Mouse (Mus musculus): ENCODE results near the gene Fbxo47. TPM values are rescaled to one million over a fixed set of nuclear protein-coding genes. Genes with fewer than 3 reads are reported as not detected.
A peak's percentile ranks its signal among the peaks of the same experiment; 100 is the strongest.
"Not testable (repeated sequence)": the region's sequence is repeated elsewhere in the genome, so short reads cannot be mapped to it uniquely, and the experiment has no call there.

The Fbxo47 gene
- polyA plus RNA-seq, 1 experiment from 2014 or later = 0.78 TPM

GRCm38 (mm10) chr11:97840135-97840490 lies 43.8 kb downstream of the Fbxo47 start:
- H3K27ac ChIP-seq (ENCODE audit: low read length) = peak overlapping the region; percentile 86
- H3K36me3 ChIP-seq (ENCODE audit: control insufficient read depth, insufficient read depth, low read length) = peaks cover 7% of the 10 kb centered on the region
- peak overlapping the region; percentile 67 for H3K4me2 ChIP-seq (ENCODE audit: low read length)
- H3K4me3 ChIP-seq (ENCODE audit: low read depth, low read length) = peak overlapping the region; percentile 49
- 68% methylated on average over 2 of the region's 2 CpGs for WGBS
- ATAC-seq = no peak
- H3K4me1 ChIP-seq (ENCODE audit: control insufficient read depth, insufficient read depth, low read length) = peaks cover 12% of the 10 kb centered on the region
- no peaks in the 10 kb centered on the region for H3K27me3 ChIP-seq (ENCODE audit: control insufficient read depth, insufficient read depth, low read depth, low read length)
- H3K9me3 ChIP-seq (replicated peaks; ENCODE audit: control insufficient read depth, low read length, poor library complexity, severe bottlenecking) = no peaks in the 10 kb centered on the region
- peak overlapping the region; percentile 65 for H3K9ac ChIP-seq (ENCODE audit: low read depth, low read length)

- Histone ChIP-seq H3K9me3 (replicated peaks; ENCODE audit: control insufficient read depth, low read length, poor library complexity, severe bottlenecking) (no peaks in the 10 kb centered on the region), H3K9ac (ENCODE audit: low read depth, low read length) (no peak overlapping the region), H3K27me3 (ENCODE audit: control insufficient read depth, insufficient read depth, low read depth, low read length) (no peaks in the 10 kb centered on the region), H3K36me3 (ENCODE audit: control insufficient read depth, insufficient read depth, low read length) (peaks cover 12% of the 10 kb centered on the region), H3K4me2 (ENCODE audit: low read length) (peak overlapping the region; percentile 67), H3K4me3 (ENCODE audit: low read depth, low read length) (no peak overlapping the region), H3K4me1 (ENCODE audit: control insufficient read depth, insufficient read depth, low read length) (peaks cover 12% of the 10 kb centered on the region), H3K27ac (ENCODE audit: low read length) (peak overlapping the region; percentile 86)
- no peak for ATAC-seq
- WGBS = 63% methylated on average over 11 of the region's 11 CpGs
Measured at GRCm38 (mm10) chr11:97839441-97840134, 44.4 kb downstream of the Fbxo47 start.

- no peak for ATAC-seq
- Histone ChIP-seq H3K4me1 (ENCODE audit: control insufficient read depth, insufficient read depth, low read length) (peaks cover 12% of the 10 kb centered on the region), H3K9ac (ENCODE audit: low read depth, low read length) (no peak overlapping the region), H3K27me3 (ENCODE audit: control insufficient read depth, insufficient read depth, low read depth, low read length) (no peaks in the 10 kb centered on the region), H3K4me2 (ENCODE audit: low read length) (no peak overlapping the region), H3K27ac (ENCODE audit: low read length) (no peak overlapping the region; the same call in 1 of the 2 replicates), H3K36me3 (ENCODE audit: control insufficient read depth, insufficient read depth, low read length) (peaks cover 18% of the 10 kb centered on the region), H3K4me3 (ENCODE audit: low read depth, low read length) (no peak overlapping the region), H3K9me3 (replicated peaks; ENCODE audit: control insufficient read depth, low read length, poor library complexity, severe bottlenecking) (no peaks in the 10 kb centered on the region)
- 45% methylated on average over 10 of the region's 10 CpGs for WGBS
Measured at GRCm38 (mm10) chr11:97838779-97839440, 45.0 kb downstream of the Fbxo47 start.

- H3K36me3 ChIP-seq (ENCODE audit: control insufficient read depth, insufficient read depth, low read length) = peaks cover 23% of the 10 kb centered on the region
- no peak overlapping the region for H3K27ac ChIP-seq (ENCODE audit: low read length)
- H3K4me2 ChIP-seq (ENCODE audit: low read length) = no peak overlapping the region
- H3K4me3 ChIP-seq (ENCODE audit: low read depth, low read length) = no peak overlapping the region
- WGBS = 89% methylated on average over 7 of the region's 7 CpGs
- no peak for ATAC-seq
- H3K9me3 ChIP-seq (replicated peaks; ENCODE audit: control insufficient read depth, low read length, poor library complexity, severe bottlenecking) = no peaks in the 10 kb centered on the region
- peaks cover 12% of the 10 kb centered on the region for H3K4me1 ChIP-seq (ENCODE audit: control insufficient read depth, insufficient read depth, low read length)
- H3K9ac ChIP-seq (ENCODE audit: low read depth, low read length) = no peak overlapping the region
- H3K27me3 ChIP-seq (ENCODE audit: control insufficient read depth, insufficient read depth, low read depth, low read length) = no peaks in the 10 kb centered on the region
Measured at GRCm38 (mm10) chr11:97837641-97838149, 46.3 kb downstream of the Fbxo47 start.

- not testable (repeated sequence) for H3K9ac ChIP-seq (ENCODE audit: low read depth, low read length); H3K4me1 ChIP-seq (ENCODE audit: control insufficient read depth, insufficient read depth, low read length); H3K4me3 ChIP-seq (ENCODE audit: low read depth, low read length); ATAC-seq; H3K9me3 ChIP-seq (replicated peaks; ENCODE audit: control insufficient read depth, low read length, poor library complexity, severe bottlenecking); H3K27ac ChIP-seq (ENCODE audit: low read length); H3K4me2 ChIP-seq (ENCODE audit: low read length); H3K27me3 ChIP-seq (ENCODE audit: control insufficient read depth, insufficient read depth, low read depth, low read length)
- H3K36me3 ChIP-seq (ENCODE audit: control insufficient read depth, insufficient read depth, low read length) = peaks cover 24% of the 10 kb centered on the region
- 74% methylated on average over 9 of the region's 9 CpGs for WGBS
Measured at GRCm38 (mm10) chr11:97837051-97837450, 46.9 kb downstream of the Fbxo47 start.

GRCm38 (mm10) chr11:97836541-97836940 lies 47.4 kb downstream of the Fbxo47 start:
- H3K27ac ChIP-seq (ENCODE audit: low read length) = no peak overlapping the region
- 62% methylated on average over 8 of the region's 8 CpGs for WGBS
- no peak overlapping the region for H3K4me3 ChIP-seq (ENCODE audit: low read depth, low read length)
- no peak overlapping the region for H3K9ac ChIP-seq (ENCODE audit: low read depth, low read length)
- peaks cover 26% of the 10 kb centered on the region for H3K36me3 ChIP-seq (ENCODE audit: control insufficient read depth, insufficient read depth, low read length)
- H3K4me2 ChIP-seq (ENCODE audit: low read length) = no peak overlapping the region
- no peaks in the 10 kb centered on the region for H3K9me3 ChIP-seq (replicated peaks; ENCODE audit: control insufficient read depth, low read length, poor library complexity, severe bottlenecking)
- H3K4me1 ChIP-seq (ENCODE audit: control insufficient read depth, insufficient read depth, low read length) = peaks cover 5% of the 10 kb centered on the region; the same call in 1 of the 2 replicates
- ATAC-seq = no peak
- no peaks in the 10 kb centered on the region for H3K27me3 ChIP-seq (ENCODE audit: control insufficient read depth, insufficient read depth, low read depth, low read length)

- Histone ChIP-seq H3K36me3 (ENCODE audit: control insufficient read depth, insufficient read depth, low read length) (peaks cover 36% of the 10 kb centered on the region), H3K9ac (ENCODE audit: low read depth, low read length) (no peak overlapping the region), H3K4me3 (ENCODE audit: low read depth, low read length) (no peak overlapping the region), H3K27ac (ENCODE audit: low read length) (no peak overlapping the region), H3K9me3 (replicated peaks; ENCODE audit: control insufficient read depth, low read length, poor library complexity, severe bottlenecking) (no peaks in the 10 kb centered on the region), H3K27me3 (ENCODE audit: control insufficient read depth, insufficient read depth, low read depth, low read length) (no peaks in the 10 kb centered on the region), H3K4me2 (ENCODE audit: low read length) (no peak overlapping the region), H3K4me1 (ENCODE audit: control insufficient read depth, insufficient read depth, low read length) (no peaks in the 10 kb centered on the region)
- no peak for ATAC-seq
- WGBS = 85% methylated on average over 15 of the region's 15 CpGs
Measured at GRCm38 (mm10) chr11:97833352-97833751, 50.6 kb downstream of the Fbxo47 start.

GRCm38 (mm10) chr11:97832001-97832400 lies 52.0 kb downstream of the Fbxo47 start:
- no peak overlapping the region for H3K9ac ChIP-seq (ENCODE audit: low read depth, low read length)
- no peaks in the 10 kb centered on the region for H3K9me3 ChIP-seq (replicated peaks; ENCODE audit: control insufficient read depth, low read length, poor library complexity, severe bottlenecking)
- H3K27me3 ChIP-seq (ENCODE audit: control insufficient read depth, insufficient read depth, low read depth, low read length) = no peaks in the 10 kb centered on the region
- H3K27ac ChIP-seq (ENCODE audit: low read length) = no peak overlapping the region
- ATAC-seq = no peak
- no peaks in the 10 kb centered on the region for H3K4me1 ChIP-seq (ENCODE audit: control insufficient read depth, insufficient read depth, low read length)
- WGBS = 85% methylated on average over 11 of the region's 11 CpGs
- no peak overlapping the region for H3K4me3 ChIP-seq (ENCODE audit: low read depth, low read length)
- no peak overlapping the region for H3K4me2 ChIP-seq (ENCODE audit: low read length)
- peaks cover 35% of the 10 kb centered on the region for H3K36me3 ChIP-seq (ENCODE audit: control insufficient read depth, insufficient read depth, low read length)

- no peak overlapping the region for H3K9ac ChIP-seq (ENCODE audit: low read depth, low read length)
- H3K9me3 ChIP-seq (replicated peaks; ENCODE audit: control insufficient read depth, low read length, poor library complexity, severe bottlenecking) = no peaks in the 10 kb centered on the region
- ATAC-seq = no peak
- H3K4me1 ChIP-seq (ENCODE audit: control insufficient read depth, insufficient read depth, low read length) = no peaks in the 10 kb centered on the region
- no peak overlapping the region for H3K4me2 ChIP-seq (ENCODE audit: low read length)
- no peaks in the 10 kb centered on the region for H3K27me3 ChIP-seq (ENCODE audit: control insufficient read depth, insufficient read depth, low read depth, low read length)
- no peak overlapping the region for H3K27ac ChIP-seq (ENCODE audit: low read length)
- WGBS = 83% methylated on average over 6 of the region's 6 CpGs
- peaks cover 43% of the 10 kb centered on the region for H3K36me3 ChIP-seq (ENCODE audit: control insufficient read depth, insufficient read depth, low read length)
- H3K4me3 ChIP-seq (ENCODE audit: low read depth, low read length) = no peak overlapping the region
Measured at GRCm38 (mm10) chr11:97830501-97830900, 53.5 kb downstream of the Fbxo47 start.

All from midbrain, embryonic 16.5 days (tissue).